Mouse (Mus musculus) right cerebral cortex, postnatal 14 days (tissue): Measurements from ENCODE around the gene Gbx2.

Experiments used
- DNase-seq: peaks from one replicate; pipeline ENCODE4 v3.0.0; 2022

The Gbx2 gene

DNA sequence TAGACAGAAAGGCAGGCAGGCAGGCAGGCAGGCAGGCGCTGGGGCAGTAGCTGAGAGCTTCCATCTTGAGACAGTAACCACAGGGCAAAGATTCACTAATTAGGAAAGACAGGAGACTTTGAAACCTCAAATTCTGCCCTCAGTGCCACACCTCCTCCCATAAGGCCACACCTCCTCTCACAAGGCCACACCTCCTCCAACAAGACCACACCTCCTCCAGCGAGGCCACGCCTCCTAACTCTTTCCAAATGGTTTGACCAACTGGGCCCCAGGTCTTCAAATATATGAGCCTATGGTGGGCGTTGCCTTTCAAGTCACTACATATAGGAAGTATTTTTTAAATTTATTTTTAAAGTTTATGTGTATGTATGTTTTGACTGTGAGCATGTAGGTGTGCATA, 29.6 kb downstream of the Gbx2 start:
- no peak for DNase-seq

DNA sequence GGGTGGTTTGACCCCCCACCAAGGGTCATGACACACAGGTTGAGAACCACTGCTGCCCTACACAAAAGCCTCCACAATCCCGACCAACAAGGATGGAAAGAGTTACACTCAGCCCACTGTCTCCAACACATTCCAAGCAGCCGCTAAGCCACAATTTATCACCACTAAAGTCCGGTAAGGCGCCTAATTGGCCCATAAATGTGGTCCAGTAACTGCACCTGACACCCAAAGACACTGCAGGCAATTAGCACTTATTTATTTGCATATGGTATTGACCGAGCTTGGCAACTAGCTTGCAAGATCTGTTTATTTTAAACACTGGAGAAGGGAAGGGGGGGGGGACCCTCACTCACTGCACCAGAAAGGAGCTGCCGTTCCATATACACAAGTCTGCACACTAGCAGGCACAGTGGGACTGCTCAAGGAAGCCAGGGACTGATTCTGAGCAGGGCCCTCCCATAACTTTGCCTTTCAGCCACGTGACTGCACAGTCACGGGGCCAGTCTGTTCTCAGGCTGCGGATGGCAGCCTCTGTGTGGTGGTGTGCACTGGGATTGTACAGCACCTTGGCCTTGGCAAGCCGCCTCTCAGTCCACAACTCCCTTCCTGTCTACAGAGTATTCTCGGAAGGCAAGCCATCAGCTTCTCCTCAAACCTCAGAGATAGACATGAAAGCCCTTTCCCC, 31.1 kb downstream of the Gbx2 start:
- DNase-seq, result no peak

DNA sequence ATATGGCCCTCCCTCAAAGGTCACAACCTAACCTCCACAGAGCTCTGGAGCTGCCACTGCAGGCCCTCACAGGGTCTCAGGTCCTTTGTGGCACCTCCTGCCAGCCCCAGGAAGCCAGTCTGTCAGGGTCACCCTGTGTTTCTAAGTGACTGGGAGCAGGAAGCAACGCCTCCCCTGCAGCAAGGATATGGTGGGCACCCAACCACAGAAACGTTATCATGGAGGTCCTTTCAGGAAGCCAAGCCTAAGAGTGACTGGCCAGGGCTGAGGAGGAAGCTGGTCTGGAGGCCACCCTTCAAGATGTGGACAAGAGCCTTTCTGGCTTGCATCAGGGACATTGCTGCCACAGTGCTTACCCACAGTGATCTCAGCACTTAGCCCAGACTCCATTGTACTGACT, 31.9 kb downstream of the Gbx2 start:
- no peak for DNase-seq

DNA sequence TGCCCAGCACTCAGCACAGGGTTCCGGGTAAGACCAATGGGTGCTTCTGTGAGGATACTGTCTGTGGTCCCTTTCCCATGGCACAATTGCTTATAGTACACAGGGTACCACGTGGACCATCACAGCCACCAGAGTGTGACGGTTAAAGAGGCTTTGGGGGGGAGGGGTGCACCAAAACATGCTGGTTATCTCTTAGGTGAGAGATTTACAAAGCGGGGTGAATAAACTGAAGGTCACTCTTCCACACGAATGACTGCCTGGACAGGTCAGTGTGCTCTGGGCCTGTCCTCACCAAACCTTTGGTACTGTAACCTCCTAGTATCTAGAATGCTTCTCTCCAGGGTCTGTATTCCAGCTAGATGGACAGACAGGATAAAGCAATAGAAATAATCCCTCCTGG, 35.2 kb downstream of the Gbx2 start:
- DNase-seq, result no peak

DNA sequence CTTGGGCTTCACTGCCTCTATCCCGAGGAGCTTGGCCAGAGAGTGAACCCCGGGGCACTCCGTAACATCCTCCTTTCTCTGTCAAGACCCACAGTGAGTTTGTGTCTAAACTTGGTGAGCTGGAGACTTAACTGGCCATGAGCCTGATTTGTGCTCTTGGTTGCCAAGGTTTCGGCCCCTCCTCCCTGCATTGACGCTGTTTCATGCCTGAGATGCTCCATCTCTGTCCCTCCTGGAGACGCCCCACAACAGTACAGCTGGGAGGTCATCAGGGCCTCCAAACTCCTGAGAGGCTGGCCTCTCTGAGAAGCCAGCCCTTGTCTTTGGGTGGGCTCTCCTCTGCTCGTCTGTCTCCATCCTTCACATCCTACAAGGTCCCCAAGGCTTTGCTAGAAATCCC, 38.7 kb downstream of the Gbx2 start:
- no peak for DNase-seq

DNA sequence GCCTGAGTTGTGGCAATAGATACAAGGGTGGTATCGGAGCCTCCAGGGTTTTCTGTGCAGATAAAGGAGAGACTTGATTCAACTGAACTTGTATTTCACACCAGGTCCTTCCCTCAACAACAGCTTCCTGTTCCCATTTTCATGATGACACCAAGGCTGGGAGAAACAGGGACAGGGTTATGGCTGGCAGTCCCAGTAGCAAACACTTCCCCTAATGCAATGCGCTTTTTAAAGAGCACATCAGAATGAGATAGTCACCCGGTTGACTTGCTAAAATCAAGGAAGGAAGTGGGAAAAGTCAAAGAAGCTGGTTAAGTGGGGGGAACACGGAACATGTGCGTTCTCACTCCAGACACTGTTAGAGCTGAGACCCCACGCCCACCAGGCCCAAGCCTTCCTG, 39.6 kb downstream of the Gbx2 start:
- no peak for DNase-seq

DNA sequence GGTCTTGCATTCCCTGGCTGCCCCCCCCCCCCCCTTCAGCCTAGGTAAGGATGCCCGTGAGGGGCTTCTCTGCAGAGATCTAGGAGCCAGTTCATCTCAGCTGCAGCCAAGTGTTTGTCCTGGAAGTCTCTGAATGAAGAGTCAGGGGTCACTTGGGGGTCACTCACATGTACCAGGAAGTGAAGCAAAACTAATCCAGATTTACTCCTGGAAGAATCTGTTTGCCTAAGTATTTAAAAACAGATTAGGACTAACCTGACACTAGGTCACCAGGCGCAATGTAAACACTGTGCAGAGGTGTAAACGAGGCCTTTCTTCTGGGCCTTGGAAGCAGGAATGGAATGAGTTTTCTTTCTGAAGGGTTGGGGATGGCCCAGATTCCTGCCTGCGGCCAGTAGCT, 45.3 kb downstream of the Gbx2 start:
- DNase-seq, result no peak

DNA sequence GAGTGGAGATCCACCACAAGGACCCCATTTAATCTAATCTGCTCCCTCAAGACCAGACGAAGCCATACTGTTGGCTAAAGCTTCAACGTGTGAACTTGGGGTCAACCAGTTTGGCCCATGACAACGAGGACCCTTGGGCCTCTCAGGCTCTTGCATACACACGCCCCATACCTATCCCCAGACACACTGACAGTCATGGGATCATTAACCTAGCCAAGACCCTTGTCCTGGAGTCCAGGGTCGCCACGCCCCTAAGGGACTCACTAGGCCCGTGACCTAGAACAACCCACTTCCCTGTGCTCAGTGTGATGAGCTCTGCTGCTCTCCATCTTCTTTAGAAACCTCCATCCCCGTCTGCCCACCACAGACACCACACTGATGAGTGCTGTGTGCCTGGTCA, 46.6 kb downstream of the Gbx2 start:
- no peak for DNase-seq

DNA sequence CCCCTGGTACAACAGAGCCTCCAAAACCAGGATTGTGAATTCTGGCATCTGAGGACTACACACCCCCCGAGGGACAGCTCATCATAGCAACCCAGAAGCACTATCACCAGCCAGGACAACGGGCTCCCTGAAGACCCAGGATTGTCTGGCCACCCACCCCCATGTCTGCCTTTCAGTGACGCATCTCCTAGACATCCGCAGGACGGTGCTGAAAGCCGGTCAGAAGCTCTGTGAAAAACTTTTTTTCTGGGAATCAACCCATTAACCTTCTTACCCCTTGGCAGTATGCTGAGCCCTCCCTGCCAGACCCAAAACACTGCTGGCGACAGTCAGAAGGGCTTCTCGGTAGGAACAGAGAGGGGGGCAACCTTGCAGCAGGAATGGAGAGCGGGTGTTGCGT, 50.1 kb downstream of the Gbx2 start:
- DNase-seq, result no peak

DNA sequence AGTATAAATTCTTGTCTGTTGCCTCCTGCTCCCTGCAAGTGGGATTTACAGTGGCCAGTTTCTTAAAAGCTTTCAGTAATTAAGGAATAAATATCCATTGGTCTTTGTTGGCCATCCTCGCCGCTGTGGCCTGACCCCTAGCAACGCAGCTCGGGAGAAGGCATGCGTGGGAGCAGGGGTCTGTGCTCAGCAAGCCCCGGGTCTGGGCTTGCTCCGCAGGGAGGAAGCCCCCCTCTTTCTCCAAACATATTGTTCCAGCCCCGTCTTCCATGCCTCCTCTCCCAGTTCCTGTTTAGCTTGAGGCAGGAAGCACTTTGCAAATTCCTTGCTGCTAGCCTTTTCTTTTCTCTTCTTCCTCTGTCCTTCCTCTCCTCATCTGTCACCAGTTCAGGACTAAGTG, 50.8 kb downstream of the Gbx2 start:
- DNase-seq, result no peak

DNA sequence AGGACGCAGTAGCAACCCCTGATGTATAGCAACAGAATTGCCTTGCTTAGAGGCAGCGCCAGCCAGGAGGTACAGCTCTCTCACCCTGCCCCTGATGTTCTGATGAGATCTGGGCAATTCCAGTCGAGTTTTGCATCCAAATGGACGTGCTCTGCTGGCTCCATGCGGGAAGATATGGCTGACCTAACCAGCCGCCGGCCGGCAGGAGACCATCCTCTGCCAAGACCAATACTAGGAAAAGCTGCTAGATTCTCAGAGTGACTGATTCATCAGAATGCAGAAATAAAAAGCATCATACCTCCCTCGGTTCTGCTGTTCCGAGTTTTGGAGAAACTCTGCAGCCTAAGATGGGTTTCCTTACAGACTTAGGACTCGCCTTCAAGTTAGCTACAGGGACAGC, 52.5 kb downstream of the Gbx2 start:
- DNase-seq, result no peak
